Mouse (Mus musculus) layer of hippocampus, adult 2 months (tissue): Measurements from ENCODE around the gene Bcar3. TPM values are rescaled to one million over a fixed set of nuclear protein-coding genes. Genes with fewer than 3 reads are reported as not detected.

Source experiments
- DNase-seq, 2 experiments: peaks; one replicate each; pipeline ENCODE4 v3.0.0; 2022; ENCODE audit warnings: low spot score in 2 of 2
- H3K27ac ChIP-seq: fragments of 200-600 bp; 2 replicates; pipeline ENCODE4 v1.8.1; 2022
- H3K4me3 ChIP-seq: fragments of 200-600 bp; 2 replicates; pipeline ENCODE4 v1.8.1; 2022; ENCODE audit warnings: mild to moderate bottlenecking
- CTCF ChIP-seq: fragments of 200-600 bp; conservative IDR thresholded peaks from 2 replicates; pipeline ENCODE4 v1.8.1; 2022; ENCODE audit warnings: antibody characterized with exemption, mild to moderate bottlenecking, moderate library complexity
- total RNA-seq, 2 experiments: library from RNA; stranded (reverse); gene quantifications; 2 replicates each; pipeline ENCODE4 v1.2.3; 2021

The Bcar3 gene
- total RNA-seq, 2 experiments from 2014 or later = 9.4 to 10.0 TPM

DNA sequence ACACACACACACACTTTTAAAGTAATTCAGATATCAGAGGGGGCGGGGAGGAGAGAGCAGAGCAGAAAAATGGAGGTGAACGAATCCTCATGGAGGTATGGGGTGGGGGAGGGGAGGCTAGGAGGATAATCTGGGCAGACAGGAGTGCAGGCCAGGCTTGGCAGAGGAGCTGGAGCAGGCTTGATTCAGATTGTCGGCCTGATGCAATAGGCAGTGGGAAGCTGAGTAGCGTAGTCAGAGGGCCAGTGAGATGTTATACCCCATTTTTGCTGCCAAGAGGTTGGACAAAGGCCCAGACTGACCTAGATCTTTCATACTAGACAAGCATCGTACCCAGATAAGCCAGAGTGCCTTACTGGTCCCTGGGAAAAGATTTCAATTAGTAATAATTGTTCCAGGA is 3.0 kb downstream of the Bcar3 start:
- Histone ChIP-seq H3K27ac (no peak overlapping the region), H3K4me3 (no peak overlapping the region)
- no peak for DNase-seq
- no peak for TF ChIP-seq CTCF

DNA sequence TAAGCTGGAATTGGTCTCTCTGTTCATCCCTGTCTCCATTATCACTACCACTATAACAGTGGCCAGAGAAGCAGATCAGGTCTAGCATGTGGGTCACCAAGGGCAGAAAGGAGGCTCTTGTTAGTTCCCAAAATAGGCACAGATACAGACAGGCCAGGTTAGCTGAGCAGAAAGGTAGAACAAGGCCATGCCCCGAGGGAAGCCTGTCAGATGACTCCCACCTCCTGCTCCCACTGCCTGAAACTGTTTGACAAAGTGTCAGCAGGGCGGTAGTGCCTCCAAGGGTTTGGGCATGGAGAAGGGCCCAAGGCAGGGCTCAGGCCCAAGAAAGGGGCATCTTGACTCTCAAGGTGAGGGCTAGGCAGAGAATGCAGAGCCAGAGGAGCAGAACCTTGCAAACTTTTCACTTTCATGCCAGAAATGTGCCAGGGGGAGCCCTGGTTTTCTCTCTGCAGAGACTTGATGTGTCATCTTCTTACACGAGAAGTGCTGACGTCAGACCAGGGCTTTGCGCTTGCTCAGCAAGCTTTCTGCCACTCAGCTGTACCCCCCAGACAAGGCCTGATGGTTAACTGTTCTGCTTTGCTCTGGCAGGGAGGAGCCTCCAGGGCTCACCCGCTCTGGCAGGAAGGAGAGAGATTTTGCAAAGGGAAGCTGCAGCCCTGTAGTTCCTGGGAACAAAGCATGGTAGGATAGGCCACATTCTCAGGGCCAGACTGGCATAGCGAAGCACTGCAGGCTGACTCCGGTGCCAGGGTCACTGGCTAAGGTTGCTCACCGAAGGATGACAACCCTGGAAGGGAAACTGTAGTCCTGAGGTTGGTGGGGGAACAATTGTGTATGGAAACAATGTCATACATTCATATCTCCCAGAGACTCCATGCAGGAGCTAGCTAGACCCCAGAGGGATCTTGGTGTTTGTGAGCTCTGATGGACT is 7.3 kb downstream of the Bcar3 start:
- peak; percentile 67 to 81 for DNase-seq
- no peak for TF ChIP-seq CTCF
- Histone ChIP-seq H3K27ac (peak overlapping the region; percentile 83), H3K4me3 (no peak overlapping the region)

DNA sequence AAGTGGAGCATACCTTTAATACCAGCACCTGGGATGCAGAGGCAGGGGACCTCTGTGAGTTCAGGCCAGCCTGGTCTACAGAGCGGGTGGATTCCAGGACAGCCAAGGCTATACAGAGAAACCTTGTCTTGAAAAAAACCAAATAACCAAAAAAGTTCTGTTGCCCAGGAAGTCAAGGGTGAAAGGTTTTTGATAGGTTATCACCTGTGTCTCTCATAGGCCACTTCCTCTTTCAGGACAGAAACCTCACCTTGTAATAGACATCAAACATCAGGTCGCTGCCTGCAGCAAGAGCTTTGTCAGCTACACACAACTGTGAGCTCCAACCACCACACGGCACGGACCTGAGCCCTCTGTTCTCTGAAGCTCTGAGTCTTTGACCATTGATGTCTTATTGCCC is 10.6 kb downstream of the Bcar3 start:
- H3K4me3 ChIP-seq = no peak overlapping the region
- H3K27ac ChIP-seq = no peak overlapping the region
- no peak for TF ChIP-seq CTCF
- no peak for DNase-seq

DNA sequence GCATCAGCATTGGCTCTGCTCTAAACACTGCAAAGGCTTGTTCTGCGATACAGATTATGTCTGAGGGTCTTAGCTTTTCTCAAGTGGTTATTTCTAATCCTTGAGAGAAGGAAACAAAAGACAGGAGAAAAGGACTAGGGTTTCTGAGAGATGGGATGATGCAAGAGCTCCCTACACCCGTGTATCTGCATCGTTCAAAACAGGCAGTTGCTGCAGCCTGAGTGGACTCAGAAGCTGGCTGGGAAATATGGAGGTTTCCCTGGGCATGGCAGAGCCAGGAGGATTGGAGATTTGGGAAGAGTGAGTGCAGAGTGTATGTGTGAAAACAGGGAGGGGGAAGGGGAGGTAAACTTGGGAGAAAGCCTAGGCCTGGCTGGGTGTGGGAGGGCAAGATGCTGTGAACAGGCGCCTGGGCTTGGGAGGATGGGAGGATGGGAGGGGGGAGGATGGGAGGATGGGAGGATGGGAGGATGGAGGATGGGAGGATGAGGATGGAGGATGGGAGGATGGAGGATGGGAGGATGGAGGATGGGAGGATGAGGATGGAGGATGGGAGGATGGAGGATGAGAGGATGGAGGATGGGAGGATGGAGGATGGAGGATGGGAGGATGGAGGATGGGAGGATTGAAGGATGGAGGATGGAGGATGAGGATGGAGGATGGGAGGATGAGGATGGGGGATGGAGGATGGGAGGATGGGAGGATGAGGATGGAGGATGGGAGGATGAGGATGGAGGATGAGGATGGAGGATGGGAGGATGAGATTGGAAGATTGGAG is 14.1 kb downstream of the Bcar3 start:
- Histone ChIP-seq H3K4me3 (no peak overlapping the region), H3K27ac (no peak overlapping the region)
- no peak for DNase-seq
- TF ChIP-seq CTCF = no peak

DNA sequence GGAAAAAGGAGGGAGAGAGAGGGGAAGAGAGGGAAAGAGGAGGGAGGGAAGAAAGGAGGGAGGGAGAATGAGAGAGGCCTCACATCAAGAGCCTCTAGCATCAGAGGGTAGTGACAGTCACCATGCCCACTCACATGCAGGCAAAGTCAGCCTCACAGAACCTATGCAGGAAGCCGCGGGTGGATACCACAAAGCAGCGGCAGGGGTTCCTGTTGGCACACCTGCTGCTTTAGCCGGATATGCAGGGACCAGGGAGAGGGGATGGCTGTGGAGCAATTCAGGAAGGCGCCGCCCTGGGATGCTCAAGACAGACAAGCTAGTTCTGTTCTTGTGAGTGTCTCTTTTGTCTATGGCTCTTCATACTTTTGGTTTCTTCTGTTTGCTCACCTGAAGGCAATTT is 15.0 kb downstream of the Bcar3 start:
- DNase-seq = no peak
- no peak for TF ChIP-seq CTCF
- Histone ChIP-seq H3K27ac (no peak overlapping the region), H3K4me3 (no peak overlapping the region)

DNA sequence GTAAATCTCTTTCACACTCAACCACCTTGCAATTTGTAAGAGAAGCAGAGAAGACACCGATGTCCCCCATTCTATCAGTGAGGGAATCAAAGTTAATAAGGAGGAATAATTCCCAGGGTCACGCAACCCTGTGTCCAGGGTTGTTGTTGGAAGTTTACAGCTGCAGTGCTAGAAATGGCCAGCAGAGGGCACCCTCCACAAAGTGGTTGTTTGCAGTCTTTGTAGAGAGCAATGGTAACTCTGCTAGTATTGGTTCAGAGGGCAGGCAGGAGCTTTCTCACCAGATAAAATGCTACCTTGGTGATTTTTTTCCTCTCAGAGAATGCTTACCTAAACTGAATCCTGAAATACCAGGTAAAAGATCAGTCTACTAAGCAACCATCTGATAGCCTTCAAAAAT is 18.1 kb downstream of the Bcar3 start:
- Histone ChIP-seq H3K4me3 (no peak overlapping the region), H3K27ac (no peak overlapping the region)
- peak; percentile 62 to 89 for DNase-seq
- peak; percentile 99 for TF ChIP-seq CTCF

DNA sequence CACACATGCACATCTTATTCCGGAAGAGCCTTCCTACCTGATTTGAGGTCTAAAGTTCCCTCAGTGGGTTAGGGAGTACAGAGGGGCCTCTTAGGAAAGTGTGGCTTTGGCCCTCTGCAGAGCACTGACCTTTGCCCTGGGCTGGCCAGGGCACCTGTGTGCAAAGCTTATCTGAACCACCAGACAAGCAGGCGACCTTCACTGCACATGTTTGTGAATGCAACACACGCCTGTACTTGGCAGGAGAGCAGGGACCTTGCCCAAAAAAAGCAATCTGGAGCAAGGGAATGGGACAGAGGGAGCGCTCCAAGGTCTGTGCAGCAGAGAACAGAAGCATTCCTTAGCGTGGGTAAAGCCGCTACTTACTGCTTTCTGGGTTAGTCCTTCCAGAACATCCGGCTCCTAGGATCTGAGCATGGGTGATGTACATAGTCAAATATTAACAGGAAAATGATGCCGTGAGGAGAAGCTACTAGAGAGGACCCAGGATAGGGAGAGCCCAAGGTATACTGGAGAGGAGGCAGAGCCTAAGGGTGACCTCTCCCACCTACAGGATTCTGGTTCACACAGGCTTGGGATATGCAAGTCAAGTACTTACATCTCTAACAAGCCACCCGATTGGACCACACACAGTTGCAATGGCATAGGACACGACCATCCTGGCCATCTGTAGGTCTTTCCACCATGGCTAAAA is 19.1 kb downstream of the Bcar3 start:
- TF ChIP-seq CTCF = no peak
- DNase-seq = no peak
- Histone ChIP-seq H3K27ac (no peak overlapping the region), H3K4me3 (no peak overlapping the region)

DNA sequence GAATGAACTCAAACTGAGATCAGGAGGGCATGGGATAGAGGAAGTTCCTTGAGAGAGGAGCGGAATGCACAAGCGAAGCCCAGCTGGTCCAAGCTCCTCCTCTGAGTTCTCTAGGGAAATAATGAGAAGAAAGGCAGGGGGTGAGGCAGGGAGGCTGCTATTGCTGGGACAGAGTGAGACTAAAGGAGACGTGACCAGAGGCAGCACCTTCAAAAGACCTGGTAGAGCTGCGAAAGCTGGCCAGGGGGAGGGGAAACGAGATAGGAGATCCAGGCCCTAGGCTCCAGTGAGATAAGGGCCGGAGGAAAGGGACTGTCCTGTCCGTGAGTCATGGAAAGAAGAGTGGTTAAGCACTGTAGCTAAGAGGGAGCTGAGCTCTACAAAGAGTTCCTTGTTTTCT is 20.0 kb downstream of the Bcar3 start:
- no peak for TF ChIP-seq CTCF
- H3K4me3 ChIP-seq = no peak overlapping the region
- no peak overlapping the region for H3K27ac ChIP-seq
- no peak for DNase-seq

DNA sequence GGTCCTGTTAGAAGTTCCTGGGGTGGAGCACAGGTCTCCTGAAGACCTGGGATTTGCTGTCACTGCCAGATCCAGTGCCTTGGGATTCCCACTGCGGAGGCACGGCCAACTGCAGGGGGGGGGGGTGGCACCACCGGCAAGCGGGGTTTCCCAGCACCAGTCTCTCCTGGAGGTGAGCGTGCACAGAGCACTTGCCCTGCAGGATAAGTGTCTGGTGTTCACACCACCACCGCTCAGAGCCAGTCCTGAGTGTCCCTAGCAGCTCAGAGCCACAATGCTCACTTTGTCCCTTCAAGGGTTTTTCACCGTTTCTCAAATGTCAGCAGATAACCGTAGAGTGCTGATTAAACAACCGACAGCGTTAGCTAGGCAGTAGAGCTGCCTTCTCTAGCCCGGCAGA is 22.7 kb downstream of the Bcar3 start:
- DNase-seq = no peak
- H3K27ac ChIP-seq = no peak overlapping the region

DNA sequence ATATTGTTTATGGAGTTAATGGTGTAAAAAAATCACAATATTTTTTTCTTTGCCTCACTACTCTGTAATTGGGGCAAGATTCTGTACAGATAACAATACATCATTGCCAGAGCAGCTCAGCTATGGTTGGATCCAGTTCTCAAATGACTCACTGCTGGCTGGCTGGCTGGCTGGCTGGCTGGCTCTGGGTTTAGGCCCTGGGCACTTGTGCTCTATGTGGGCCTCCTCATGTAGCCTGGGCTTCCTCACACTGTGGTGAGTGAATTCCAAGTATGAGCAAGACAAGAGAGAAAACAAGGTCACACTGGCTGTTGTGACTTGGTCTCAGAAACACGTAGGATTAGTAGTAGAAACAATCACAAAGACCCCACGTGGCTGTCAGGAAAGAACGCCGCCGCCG is 23.4 kb downstream of the Bcar3 start:
- TF ChIP-seq CTCF = no peak
- Histone ChIP-seq H3K27ac (no peak overlapping the region), H3K4me3 (no peak overlapping the region)
- DNase-seq = no peak

More for the DNA sequence above, 22.7 kb downstream of the Bcar3 start:
- TF ChIP-seq CTCF = no peak
- peak overlapping the region; percentile 27 for H3K4me3 ChIP-seq

DNA sequence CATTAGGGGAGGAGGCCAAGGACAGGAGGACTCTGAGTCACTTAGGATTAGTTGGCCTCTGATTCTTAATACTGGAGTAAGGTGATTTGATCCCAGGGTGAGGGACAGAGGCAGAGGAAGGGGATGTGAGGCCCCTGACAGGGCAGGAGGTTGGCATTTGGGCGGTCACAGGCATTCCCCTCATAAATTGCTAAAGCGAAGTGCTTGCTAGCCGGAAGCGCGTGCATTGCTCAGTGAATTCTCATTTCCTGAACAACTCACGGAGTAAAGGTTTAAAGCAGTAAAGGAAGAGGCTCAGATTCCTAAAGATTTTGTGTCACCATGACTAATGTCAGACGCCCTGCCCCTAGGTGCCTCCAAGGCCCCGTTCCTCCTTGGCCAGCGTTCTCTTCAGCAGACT is 28.3 kb downstream of the Bcar3 start:
- DNase-seq = no peak
- no peak for TF ChIP-seq CTCF
- no peak overlapping the region for H3K4me3 ChIP-seq
- H3K27ac ChIP-seq = no peak overlapping the region

DNA sequence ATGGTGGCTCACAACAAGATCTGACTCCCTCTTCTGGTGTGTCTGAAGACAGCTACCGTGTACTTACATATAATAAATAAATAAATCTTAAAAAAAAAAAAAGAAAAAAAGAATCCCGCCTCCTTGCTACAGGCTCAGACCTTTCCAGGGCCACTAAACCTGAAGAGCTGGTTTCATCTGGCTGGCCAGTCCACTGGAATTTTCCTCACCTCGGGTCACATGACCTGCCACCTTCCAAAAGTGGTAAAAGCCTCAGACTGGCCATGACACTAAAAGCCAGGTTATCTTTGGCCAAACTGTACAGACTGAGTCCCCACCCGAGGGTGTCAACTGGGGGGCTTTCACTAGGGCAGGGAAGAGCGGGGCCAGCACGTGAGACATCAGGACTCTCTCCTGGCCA is 29.9 kb downstream of the Bcar3 start:
- no peak overlapping the region for H3K4me3 ChIP-seq
- TF ChIP-seq CTCF = no peak
- no peak for DNase-seq
- no peak overlapping the region for H3K27ac ChIP-seq

DNA sequence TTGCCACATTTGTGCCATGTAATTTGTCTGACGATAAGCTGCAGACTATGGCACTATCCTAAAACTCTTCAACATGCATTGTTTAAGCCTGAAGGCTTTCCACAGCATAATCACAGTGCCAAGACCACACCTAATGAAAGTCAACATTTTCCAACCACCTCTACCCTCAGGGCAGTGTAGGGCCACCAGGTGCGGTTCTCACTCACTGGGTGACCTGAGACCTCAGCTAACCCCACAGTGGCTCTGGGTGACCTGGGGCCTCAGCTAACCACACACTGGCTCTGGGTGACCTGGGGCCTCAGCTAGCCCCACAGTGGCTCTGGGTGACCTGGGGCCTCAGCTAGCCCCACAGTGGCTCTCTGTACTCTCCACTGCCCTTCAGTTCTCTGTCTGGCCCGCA is 30.6 kb downstream of the Bcar3 start:
- no peak for TF ChIP-seq CTCF
- DNase-seq = no peak
- Histone ChIP-seq H3K4me3 (no peak overlapping the region), H3K27ac (no peak overlapping the region)
